Mouse (Mus musculus): ENCODE data around the gene Fgfr2.

- TF ChIP-seq CTCF (IDR thresholded peaks at IDR 0.05; ENCODE audit: low read depth) (no peak), EP300 (IDR thresholded peaks at IDR 0.05; ENCODE audit: low read depth) (no peak)
Measured at GRCm38 (mm10) chr7:132509110-132509509, 614.0 kb downstream of the Fgfr2 start.

Measured in liver, postnatal 0 days (tissue).